Mouse (Mus musculus) limb, embryonic 14.5 days (tissue): Measurements from ENCODE around the gene Tmem132b. TPM values are rescaled to one million over a fixed set of nuclear protein-coding genes. Genes with fewer than 3 reads are reported as not detected.

Source experiments
- ATAC-seq: fragments of 200-750 bp; cut with Nextera tagmentation; 2 replicates; pipeline ENCODE4 v1.8.0; 2017; ENCODE audit warnings: low read depth, moderate number of reproducible peaks, moderate TSS enrichment; ENCODE audit not compliant: low FRiP score
- DNase-seq: peaks from one replicate; pipeline ENCODE4 v3.0.0-alpha.2; 2015; ENCODE audit warnings: low spot score
- H3K27ac ChIP-seq: fragments of 300-500 bp; sonication (generic); replicated peaks from 2 replicates; pipeline ENCODE4 v1.5.1; 2014; ENCODE audit warnings: low read depth, mild to moderate bottlenecking, low read length, moderate library complexity, mixed read lengths
- H3K27me3 ChIP-seq: fragments of 300-500 bp; sonication (generic); 2 replicates; pipeline ENCODE4 v1.6.1; 2014; ENCODE audit warnings: low read length, mixed read lengths; ENCODE audit not compliant: control insufficient read depth, insufficient read depth
- H3K36me3 ChIP-seq: fragments of 300-500 bp; sonication (generic); 2 replicates; pipeline ENCODE4 v1.6.1; 2014; ENCODE audit warnings: mild to moderate bottlenecking, low read length, moderate library complexity, mixed read lengths; ENCODE audit not compliant: control insufficient read depth, insufficient read depth
- H3K4me1 ChIP-seq: fragments of 300-500 bp; sonication (generic); 2 replicates; pipeline ENCODE4 v1.6.1; 2014; ENCODE audit warnings: antibody characterized with exemption, low read length, mixed read lengths; ENCODE audit not compliant: control insufficient read depth, insufficient read depth
- H3K4me2 ChIP-seq: fragments of 300-500 bp; sonication (generic); replicated peaks from 2 replicates; pipeline ENCODE4 v1.6.1; 2014; ENCODE audit warnings: low read depth, mild to moderate bottlenecking, low read length, moderate library complexity; ENCODE audit not compliant: severe bottlenecking
- H3K4me3 ChIP-seq: fragments of 300-500 bp; sonication (generic); replicated peaks from 2 replicates; pipeline ENCODE4 v1.5.1; 2014; ENCODE audit warnings: low read length
- H3K9ac ChIP-seq: fragments of 300-500 bp; sonication (generic); 2 replicates; pipeline ENCODE4 v1.6.1; 2014; ENCODE audit warnings: mild to moderate bottlenecking, low read depth, low read length, moderate library complexity; ENCODE audit not compliant: severe bottlenecking
- H3K9me3 ChIP-seq: fragments of 300-500 bp; sonication (generic); 2 replicates; pipeline ENCODE4 v1.6.1; 2016; ENCODE audit warnings: low read length; ENCODE audit not compliant: control insufficient read depth
- POLR2A ChIP-seq: fragments of 200-500 bp; IDR thresholded peaks from 2 replicates; pipeline ENCODE4 v1.8.0; 2012; ENCODE audit warnings: inconsistent platforms, mild to moderate bottlenecking, moderate library complexity, borderline replicate concordance; ENCODE audit not compliant: insufficient read depth, insufficient read length; ENCODE audit errors: extremely low read depth
- WGBS: fragments of 180-500 bp; shearing (Covaris S2); extraction: QIAGEN DNeasy Blood & Tissue Kit; methylation state at CpG from one replicate; pipeline ENCODE4 v1.1.7; 2014; 5-methylcytosine and 5-hydroxymethylcytosine counted together
- polyA plus RNA-seq, 2 experiments: library from polyadenylated mRNA; depleted of rRNA in 1 of 2; stranded (reverse) in 1 of 2; unstranded in 1 of 2; fragments of >200 nt; fragmentation: Nextera tagmentation in 1 of 2; extraction: Ambion mirVana in 1 of 2; gene quantifications; 2 replicates each; pipeline versions ENCODE4 v1.2.1 to v1.2.3; 2012 to 2014

Gene Tmem132b
- polyA plus RNA-seq, 2 experiments, result 0.28 to 0.36 TPM

- no peak overlapping the region for H3K4me3 ChIP-seq
- H3K9me3 ChIP-seq, result no peaks in the 10 kb centered on the region
- H3K27me3 ChIP-seq, result no peaks in the 10 kb centered on the region
- H3K9ac ChIP-seq, result no peak overlapping the region
- no peaks in the 10 kb centered on the region for H3K4me1 ChIP-seq
- WGBS, result 92% methylated on average over 12 of the region's 12 CpGs
- H3K27ac ChIP-seq, result no peak overlapping the region
- peaks cover 63% of the 10 kb centered on the region for H3K36me3 ChIP-seq
- H3K4me2 ChIP-seq, result no peak overlapping the region
- ATAC-seq (no peak), DNase-seq (no peak)
- no peak for TF ChIP-seq POLR2A
Observed at GRCm38 (mm10) chr5:125515006-125515405, 16.6 kb upstream of the Tmem132b start.

GRCm38 (mm10) chr5:125518640-125519039 is 12.9 kb upstream of the Tmem132b start:
- no peak overlapping the region for H3K4me2 ChIP-seq
- ATAC-seq, result no peak
- H3K27ac ChIP-seq, result no peak overlapping the region
- H3K4me3 ChIP-seq, result no peak overlapping the region
- no peak overlapping the region for H3K9ac ChIP-seq
- no peaks in the 10 kb centered on the region for H3K27me3 ChIP-seq
- H3K4me1 ChIP-seq, result no peaks in the 10 kb centered on the region
- no peak for TF ChIP-seq POLR2A
- H3K36me3 ChIP-seq, result peaks cover 31% of the 10 kb centered on the region
- H3K9me3 ChIP-seq, result no peaks in the 10 kb centered on the region
- 73% methylated on average over 5 of the region's 5 CpGs for WGBS
- no peak for DNase-seq

- no peak overlapping the region for H3K4me3 ChIP-seq
Observed at GRCm38 (mm10) chr5:125520930-125521590, 10.5 kb upstream of the Tmem132b start.

GRCm38 (mm10) chr5:125523361-125523760 is 8.2 kb upstream of the Tmem132b start:
- WGBS, result 85% methylated on average over 2 of the region's 2 CpGs
- TF ChIP-seq POLR2A, result no peak
- H3K4me1 ChIP-seq, result no peaks in the 10 kb centered on the region
- no peaks in the 10 kb centered on the region for H3K27me3 ChIP-seq
- no peak for DNase-seq
- H3K9me3 ChIP-seq, result 0 out of 2 replicates have a peak, but pooled peaks cover 4% of the 10 kb centered on the region
- H3K4me2 ChIP-seq, result no peak overlapping the region
- H3K4me3 ChIP-seq, result no peak overlapping the region
- H3K36me3 ChIP-seq, result no peaks in the 10 kb centered on the region; the same call in 1 of the 2 replicates
- H3K27ac ChIP-seq, result no peak overlapping the region
- H3K9ac ChIP-seq, result no peak overlapping the region
- no peak for ATAC-seq

More at GRCm38 (mm10) chr5:125520930-125521590, 10.5 kb upstream of the Tmem132b start:
- no peaks in the 10 kb centered on the region for H3K27me3 ChIP-seq
- TF ChIP-seq POLR2A, result no peak
- H3K27ac ChIP-seq, result no peak overlapping the region
- no peaks in the 10 kb centered on the region for H3K9me3 ChIP-seq
- H3K4me1 ChIP-seq, result no peaks in the 10 kb centered on the region
- ATAC-seq (no peak), DNase-seq (no peak)
- no peak overlapping the region for H3K9ac ChIP-seq
- 20% methylated on average over 15 of the region's 15 CpGs for WGBS
- H3K4me2 ChIP-seq, result no peak overlapping the region
- H3K36me3 ChIP-seq, result peaks cover 9% of the 10 kb centered on the region

GRCm38 (mm10) chr5:125525516-125525915 is 6.1 kb upstream of the Tmem132b start:
- Histone ChIP-seq H3K27ac (no peak overlapping the region), H3K4me2 (no peak overlapping the region), H3K9me3 (0 out of 2 replicates have a peak, but pooled peaks cover 4% of the 10 kb centered on the region), H3K4me3 (no peak overlapping the region), H3K4me1 (no peaks in the 10 kb centered on the region), H3K36me3 (no peaks in the 10 kb centered on the region; the same call in 1 of the 2 replicates), H3K9ac (no peak overlapping the region), H3K27me3 (peaks cover 16% of the 10 kb centered on the region)
- no peak for DNase-seq
- 61% methylated on average over 5 of the region's 5 CpGs for whole genome bisulfite sequencing
- no peak for ATAC-seq
- no peak for TF ChIP-seq POLR2A

GRCm38 (mm10) chr5:125526464-125526863 is 5.1 kb upstream of the Tmem132b start:
- no peak overlapping the region for H3K27ac ChIP-seq
- ATAC-seq, result no peak
- H3K36me3 ChIP-seq, result no peaks in the 10 kb centered on the region; the same call in 1 of the 2 replicates
- H3K9me3 ChIP-seq, result 0 out of 2 replicates have a peak, but pooled peaks cover 4% of the 10 kb centered on the region
- H3K4me2 ChIP-seq, result no peak overlapping the region
- H3K9ac ChIP-seq, result no peak overlapping the region
- no peak for DNase-seq
- 76% methylated on average over 4 of the region's 4 CpGs for WGBS
- TF ChIP-seq POLR2A, result no peak
- no peak overlapping the region for H3K4me3 ChIP-seq
- no peaks in the 10 kb centered on the region for H3K4me1 ChIP-seq
- H3K27me3 ChIP-seq, result peaks cover 23% of the 10 kb centered on the region
